8 mouse cellular contexts compared by ENCODE assay signal in the genomic region with DNA sequence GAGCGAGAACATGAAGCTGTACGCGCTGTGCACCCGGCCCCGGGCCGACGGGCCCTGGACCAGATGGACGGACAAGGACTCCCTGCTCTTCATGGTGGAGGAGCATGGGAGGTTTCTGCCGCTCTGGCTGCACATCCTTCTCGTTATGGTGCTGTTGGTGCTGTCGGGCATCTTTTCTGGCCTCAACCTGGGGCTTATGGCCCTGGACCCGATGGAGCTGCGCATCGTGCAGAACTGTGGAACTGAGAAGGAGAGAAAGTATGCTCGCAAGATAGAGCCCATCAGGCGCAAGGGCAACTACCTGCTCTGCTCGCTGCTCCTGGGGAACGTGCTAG. TPM values are rescaled to one million over a fixed set of nuclear protein-coding genes. Genes with fewer than 3 reads are reported as not detected.
DNase-seq lines count a peak whose midpoint lies in the region; ATAC-seq lines count a peak whose summit lies in the region.

No protein-coding gene starts in this region.

- peak overlapping the region; percentile 82 for H3K4me2 ChIP-seq in kidney, embryonic 16.5 days (replicated peaks; ENCODE audit: low read depth, low read length)
- H3K4me2 ChIP-seq in forebrain, embryonic 13.5 days: peak overlapping the region; percentile 75
- peak overlapping the region; percentile 99 for H3K4me2 ChIP-seq in liver, embryonic 15.5 days

- no peaks in the 10 kb centered on the region for H3K27me3 ChIP-seq in kidney, embryonic 16.5 days (ENCODE audit: insufficient read depth, low read length)
- H3K27me3 ChIP-seq in forebrain, embryonic 13.5 days: peaks cover 4% of the 10 kb centered on the region; the same call in 1 of the 2 replicates
- peaks cover 24% of the 10 kb centered on the region for H3K27me3 ChIP-seq in liver, embryonic 15.5 days

- H3K4me3 ChIP-seq in kidney, embryonic 16.5 days (ENCODE audit: low read length): peak overlapping the region; percentile 61
- peak overlapping the region; percentile 67 for H3K4me3 ChIP-seq in forebrain, embryonic 13.5 days
- peak overlapping the region; percentile 75 for H3K4me3 ChIP-seq in liver, embryonic 15.5 days (replicated peaks)

- H3K36me3 ChIP-seq in kidney, embryonic 16.5 days (ENCODE audit: insufficient read depth, low read length): no peaks in the 10 kb centered on the region
- H3K36me3 ChIP-seq in forebrain, embryonic 13.5 days (ENCODE audit: poor library complexity, severe bottlenecking): no peaks in the 10 kb centered on the region
- H3K36me3 ChIP-seq in liver, embryonic 15.5 days (replicated peaks): no peaks in the 10 kb centered on the region

- DNase-seq in kidney, postnatal 4 days: no peak
- DNase-seq in R1 (ENCODE audit: low read depth, low spot score): peak; percentile 15
- no peak for DNase-seq in right cerebral cortex, postnatal 14 days
- DNase-seq in cerebellum, adult 11 months: no peak
- DNase-seq in cerebellum, adult 11-12 months: no peak

- ATAC-seq in kidney, embryonic 16.5 days (ENCODE audit: low FRiP score, low TSS enrichment): peak; percentile 16; the same call in 1 of the 2 replicates
- ATAC-seq in forebrain, embryonic 13.5 days: no peak; the same call in 1 of the 2 replicates
- 0 out of 2 replicates have a peak, but pooled peaks have one; percentile 4 for ATAC-seq in liver, embryonic 15.5 days (ENCODE audit: insufficient read depth)

- H3K9me3 ChIP-seq in kidney, embryonic 16.5 days (ENCODE audit: low read length): no peaks in the 10 kb centered on the region
- no peaks in the 10 kb centered on the region for H3K9me3 ChIP-seq in forebrain, embryonic 13.5 days (replicated peaks)
- no peaks in the 10 kb centered on the region for H3K9me3 ChIP-seq in liver, embryonic 15.5 days (replicated peaks)

- peak overlapping the region; percentile 25 for H3K27ac ChIP-seq in kidney, embryonic 16.5 days (ENCODE audit: low read length)
- no peak overlapping the region for H3K27ac ChIP-seq in forebrain, embryonic 13.5 days
- no peak overlapping the region for H3K27ac ChIP-seq in liver, embryonic 15.5 days (replicated peaks)

- H3K9ac ChIP-seq in kidney, embryonic 16.5 days (replicated peaks; ENCODE audit: low read length): peak overlapping the region; percentile 75
- peak overlapping the region; percentile 80 for H3K9ac ChIP-seq in forebrain, embryonic 13.5 days
- H3K9ac ChIP-seq in liver, embryonic 15.5 days: peak overlapping the region; percentile 78

- H3K4me1 ChIP-seq in kidney, embryonic 16.5 days (ENCODE audit: insufficient read depth, low read length): peaks cover 52% of the 10 kb centered on the region
- H3K4me1 ChIP-seq in forebrain, embryonic 13.5 days: peaks cover 56% of the 10 kb centered on the region
- peaks cover 68% of the 10 kb centered on the region for H3K4me1 ChIP-seq in liver, embryonic 15.5 days (replicated peaks)

- 12% methylated on average over 18 of the region's 18 CpGs for WGBS in kidney, embryonic 16.5 days
- WGBS in forebrain, embryonic 13.5 days: 15% methylated on average over 18 of the region's 18 CpGs
- WGBS in liver, embryonic 15.5 days (ENCODE audit: insufficient replicate concordance): 15% methylated on average over 18 of the region's 18 CpGs

RNA-seq across cellular contexts. Expression of a gene that starts 0.7 kb away (rescaled TPM):
- polyA plus RNA-seq in kidney, embryonic 16.5 days (2015; fragmentation: Nextera tagmentation; extraction: Ambion mirVana): 13.8 and 13.9 TPM in 2 replicates
- polyA plus RNA-seq in forebrain, embryonic 13.5 days (2015; fragmentation: Nextera tagmentation; extraction: Ambion mirVana): 10.0 and 10.2 TPM in 2 replicates
- polyA plus RNA-seq in liver, embryonic 15.5 days (2015; fragmentation: Nextera tagmentation; extraction: Ambion mirVana): 2.7 and 2.9 TPM in 2 replicates

RNA-seq across cellular contexts. Expression of a gene that starts 27.0 kb away (rescaled TPM):
- polyA plus RNA-seq in kidney, embryonic 16.5 days (2015; fragmentation: Nextera tagmentation; extraction: Ambion mirVana): 54.0 and 61.4 TPM in 2 replicates
- polyA plus RNA-seq in forebrain, embryonic 13.5 days (2015; fragmentation: Nextera tagmentation; extraction: Ambion mirVana): 56.4 and 59.5 TPM in 2 replicates
- 12.6 and 14.3 TPM in 2 replicates for polyA plus RNA-seq in liver, embryonic 15.5 days (2015; fragmentation: Nextera tagmentation; extraction: Ambion mirVana)

RNA-seq across cellular contexts. Expression of a gene that starts 39.6 kb away (rescaled TPM):
- 3.5 and 3.7 TPM in 2 replicates for polyA plus RNA-seq in kidney, embryonic 16.5 days (2015; fragmentation: Nextera tagmentation; extraction: Ambion mirVana)
- 5.3 and 5.7 TPM in 2 replicates for polyA plus RNA-seq in forebrain, embryonic 13.5 days (2015; fragmentation: Nextera tagmentation; extraction: Ambion mirVana)
- 1.0 and 1.1 TPM in 2 replicates for polyA plus RNA-seq in liver, embryonic 15.5 days (2015; fragmentation: Nextera tagmentation; extraction: Ambion mirVana)
